Mouse (Mus musculus) bone marrow, adult 2 months (tissue): Measurements from ENCODE around the gene Lmnb2. TPM values are rescaled to one million over a fixed set of nuclear protein-coding genes. Genes with fewer than 3 reads are reported as not detected.

ENCODE experiments used
- H3K27ac ChIP-seq: fragments of 200-500 bp; 2 replicates; pipeline ENCODE4 v1.5.1; 2012; ENCODE audit warnings: low read depth, mild to moderate bottlenecking, control low read depth, inconsistent platforms, low read length; ENCODE audit not compliant: control insufficient read depth, poor library complexity, insufficient read depth
- H3K4me1 ChIP-seq: fragments of 200-500 bp; 2 replicates; pipeline ENCODE4 v1.6.1; 2011; ENCODE audit warnings: low read length; ENCODE audit not compliant: control insufficient read depth, insufficient read depth
- H3K4me3 ChIP-seq: fragments of 200-500 bp; replicated peaks from 2 replicates; pipeline ENCODE3; 2011; ENCODE audit warnings: mild to moderate bottlenecking, low read depth, low read length, control low read depth; ENCODE audit not compliant: control insufficient read depth
- CTCF ChIP-seq: fragments of 200-500 bp; IDR thresholded peaks from 2 replicates; pipeline ENCODE4 v1.5.1; 2011; ENCODE audit warnings: low read length, control low read depth; ENCODE audit not compliant: control insufficient read depth, insufficient read depth
- POLR2A ChIP-seq: fragments of 200-500 bp; IDR thresholded peaks from 2 replicates; pipeline ENCODE4 v1.6.1; 2011; ENCODE audit warnings: low read depth, mild to moderate bottlenecking, control low read depth, low read length, borderline replicate concordance; ENCODE audit not compliant: control insufficient read depth
- WGBS: fragments of 180-500 bp; shearing (Covaris S2); methylation state at CpG from one replicate; pipeline ENCODE4 v1.1.7; 2018; 5-methylcytosine and 5-hydroxymethylcytosine counted together
- polyA plus RNA-seq: library from polyadenylated mRNA; stranded (reverse); fragments of >200 nt; gene quantifications from 2 replicates; pipeline ENCODE4 v1.2.4, GENCODE M21; 2011; ENCODE audit warnings: low replicate concordance; ENCODE audit not compliant: missing spikeins, insufficient read depth, insufficient read length

The Lmnb2 gene
- polyA plus RNA-seq, 1 experiment: 29.8 TPM

GRCm38 (mm10) chr10:80903282-80903681 is 14.8 kb downstream of the Lmnb2 start:
- TF ChIP-seq POLR2A (no peak), CTCF (no peak)
- H3K4me1 ChIP-seq: no peaks in the 10 kb centered on the region; the same call in none of the 2 replicates
- H3K4me3 ChIP-seq: no peak overlapping the region
- no peak overlapping the region for H3K27ac ChIP-seq
- 84% methylated on average over 10 of the region's 10 CpGs for WGBS

GRCm38 (mm10) chr10:80902273-80902940 is 15.6 kb downstream of the Lmnb2 start:
- TF ChIP-seq POLR2A (no peak), CTCF (no peak)
- H3K27ac ChIP-seq: no peak overlapping the region
- 87% methylated on average over 9 of the region's 9 CpGs for WGBS
- no peak overlapping the region for H3K4me3 ChIP-seq
- no peaks in the 10 kb centered on the region; the same call in none of the 2 replicates for H3K4me1 ChIP-seq

GRCm38 (mm10) chr10:80901409-80902272 is 16.4 kb downstream of the Lmnb2 start:
- Histone ChIP-seq H3K27ac (no peak overlapping the region; the same call in 1 of the 2 replicates), H3K4me3 (no peak overlapping the region), H3K4me1 (no peaks in the 10 kb centered on the region; the same call in none of the 2 replicates)
- TF ChIP-seq CTCF: no peak
- 0 out of 2 replicates have a peak, but pooled peaks have one; percentile 10 for TF ChIP-seq POLR2A
- 90% methylated on average over 19 of the region's 19 CpGs for WGBS

GRCm38 (mm10) chr10:80900318-80901247 is 17.5 kb downstream of the Lmnb2 start, which contains the start of gene Timm13:
Gene Timm13 (minus strand): TSS chr10:80900969.
- WGBS: under 1% methylated on average over 72 of the region's 72 CpGs
- Histone ChIP-seq H3K27ac (peak within 1 kb of the TSS; percentile 58), H3K4me1 (no peaks in the 10 kb centered on the region; the same call in none of the 2 replicates), H3K4me3 (peak within 1 kb of the TSS; percentile 81)
- peak; percentile 81; the same call in 1 of the 2 replicates for TF ChIP-seq POLR2A
- no peak for TF ChIP-seq CTCF

GRCm38 (mm10) chr10:80899591-80900317 is 18.3 kb downstream of the Lmnb2 start:
- H3K4me3 ChIP-seq: peak overlapping the region; percentile 81
- no peaks in the 10 kb centered on the region; the same call in none of the 2 replicates for H3K4me1 ChIP-seq
- 19% methylated on average over 25 of the region's 25 CpGs for WGBS
- TF ChIP-seq POLR2A: peak; percentile 46; the same call in 1 of the 2 replicates
- TF ChIP-seq CTCF: no peak
- H3K27ac ChIP-seq: no peak overlapping the region; the same call in 1 of the 2 replicates

GRCm38 (mm10) chr10:80899074-80899473 is 19.0 kb downstream of the Lmnb2 start:
- Histone ChIP-seq H3K4me1 (no peaks in the 10 kb centered on the region; the same call in none of the 2 replicates), H3K27ac (no peak overlapping the region), H3K4me3 (no peak overlapping the region)
- TF ChIP-seq CTCF (no peak), POLR2A (no peak)
- 86% methylated on average over 8 of the region's 8 CpGs for WGBS

GRCm38 (mm10) chr10:80897861-80898510 is 20.1 kb downstream of the Lmnb2 start:
- H3K4me1 ChIP-seq: no peaks in the 10 kb centered on the region; the same call in none of the 2 replicates
- no peak overlapping the region for H3K4me3 ChIP-seq
- 81% methylated on average over 41 of the region's 41 CpGs for WGBS
- TF ChIP-seq CTCF (no peak), POLR2A (peak; percentile 28; the same call in 1 of the 2 replicates)
- H3K27ac ChIP-seq: no peak overlapping the region
